Mouse (Mus musculus) colon, adult 2 months (tissue): ENCODE data around the gene Crtam. TPM values are rescaled to one million over a fixed set of nuclear protein-coding genes. Genes with fewer than 3 reads are reported as not detected.

Source experiments
- polyA plus RNA-seq: library from polyadenylated mRNA; depleted of rRNA; stranded (reverse); fragments of >200 nt; gene quantifications from 2 replicates; pipeline ENCODE4 v1.2.3, GENCODE M21; 2012; rRNA removed

Crtam gene
- polyA plus RNA-seq: not detected in 2 replicates

GRCm38 (mm10) chr9:41004415-41004814 is at the start of gene Crtam:
Gene Crtam, minus strand, starts transcription at chr9:41004628.

GRCm38 (mm10) chr9:40963586-40964417 is 40.6 kb downstream of the Crtam start, which contains the start of gene Jhy:
Gene Jhy, minus strand, starts transcription at chr9:40964118.

Other genes starting within 250 kb of the Crtam start
- 1,509 and 1,525 TPM in 2 replicates for gene Hspa8, start 203.6 kb downstream of the Crtam start, polyA plus RNA-seq
- gene Bsx, start 130.5 kb downstream of the Crtam start, polyA plus RNA-seq: not detected in 2 replicates
- gene Jhy, start 40.5 kb downstream of the Crtam start, polyA plus RNA-seq: 0.05 and 0.07 TPM in 2 replicates
- gene Ubash3b, start 157.1 kb upstream of the Crtam start, polyA plus RNA-seq: 1.5 and 1.8 TPM in 2 replicates